Mouse (Mus musculus) lung, embryonic 14.5 days (tissue): ENCODE results near the gene Zfand4. TPM values are rescaled to one million over a fixed set of nuclear protein-coding genes. Genes with fewer than 3 reads are reported as not detected.

Experiments used
- ATAC-seq: fragments of 200-750 bp; cut with Nextera tagmentation; 2 replicates; pipeline ENCODE4 v1.8.0; 2017; ENCODE audit warnings: mild to moderate bottlenecking, moderate TSS enrichment, moderate library complexity; ENCODE audit not compliant: insufficient read depth
- DNase-seq: peaks from one replicate; pipeline ENCODE4 v3.0.0-alpha.2; 2015
- H3K27ac ChIP-seq: fragments of 300-500 bp; sonication (generic); 2 replicates; pipeline ENCODE4 v1.5.1; 2014; ENCODE audit warnings: low read depth, mild to moderate bottlenecking, moderate library complexity
- H3K27me3 ChIP-seq: fragments of 300-500 bp; sonication (generic); 2 replicates; pipeline ENCODE4 v1.6.1; 2014; ENCODE audit warnings: low read length, control low read depth; ENCODE audit not compliant: insufficient read depth
- H3K36me3 ChIP-seq: fragments of 300-500 bp; sonication (generic); 2 replicates; pipeline ENCODE4 v1.6.1; 2014; ENCODE audit warnings: control low read depth; ENCODE audit not compliant: insufficient read depth
- H3K4me1 ChIP-seq: fragments of 300-500 bp; sonication (generic); 2 replicates; pipeline ENCODE4 v1.6.1; 2014; ENCODE audit warnings: antibody characterized with exemption, control low read depth; ENCODE audit not compliant: insufficient read depth
- H3K4me2 ChIP-seq: fragments of 300-500 bp; sonication (generic); 2 replicates; pipeline ENCODE4 v1.6.1; 2014; ENCODE audit warnings: mild to moderate bottlenecking
- H3K4me3 ChIP-seq: fragments of 300-500 bp; sonication (generic); 2 replicates; pipeline ENCODE4 v1.5.1; 2014; ENCODE audit warnings: low read depth, low read length
- H3K9ac ChIP-seq: fragments of 300-500 bp; sonication (generic); 2 replicates; pipeline ENCODE4 v1.6.1; 2014
- H3K9me3 ChIP-seq: fragments of 300-500 bp; sonication (generic); 2 replicates; pipeline ENCODE4 v1.6.1; 2016; ENCODE audit warnings: low read depth, low read length, control low read depth
- CTCF ChIP-seq: IDR thresholded peaks from 2 replicates; pipeline ENCODE4 v1.5.1; 2016; ENCODE audit warnings: antibody characterized with exemption, low read depth
- WGBS: fragments of 180-500 bp; shearing (Covaris S2); extraction: QIAGEN DNeasy Blood & Tissue Kit; methylation state at CpG from one replicate; pipeline ENCODE4 v1.1.7; 2014; 5-methylcytosine and 5-hydroxymethylcytosine counted together
- polyA plus RNA-seq: library from polyadenylated mRNA; unstranded; fragments of >200 nt; fragmentation: Nextera tagmentation; extraction: Ambion mirVana; gene quantifications from 2 replicates; pipeline ENCODE4 v1.2.1, GENCODE M21; 2014

Zfand4 gene
- polyA plus RNA-seq, 1 experiment from 2014 or later: 6.9 TPM

- no peak for TF ChIP-seq CTCF
- no peak overlapping the region for H3K9ac ChIP-seq
- H3K36me3 ChIP-seq: no peaks in the 10 kb centered on the region
- WGBS: 74% methylated on average over 4 of the region's 4 CpGs
- no peaks in the 10 kb centered on the region for H3K9me3 ChIP-seq
- ATAC-seq (no peak), DNase-seq (no peak)
- no peak overlapping the region for H3K4me2 ChIP-seq
- H3K4me3 ChIP-seq: no peak overlapping the region
- no peak overlapping the region for H3K27ac ChIP-seq
- no peaks in the 10 kb centered on the region for H3K4me1 ChIP-seq
- H3K27me3 ChIP-seq: no peaks in the 10 kb centered on the region
Observed at GRCm38 (mm10) chr6:116356948-116357325, 92.9 kb downstream of the Zfand4 start.

- no peaks in the 10 kb centered on the region for H3K27me3 ChIP-seq
- TF ChIP-seq CTCF: no peak
- H3K9me3 ChIP-seq: no peaks in the 10 kb centered on the region
- H3K27ac ChIP-seq: no peak overlapping the region
- no peak overlapping the region for H3K4me3 ChIP-seq
- H3K9ac ChIP-seq: no peak overlapping the region
- WGBS: 64% methylated on average over 8 of the region's 8 CpGs
- H3K36me3 ChIP-seq: no peaks in the 10 kb centered on the region
- ATAC-seq (no peak), DNase-seq (no peak)
- H3K4me1 ChIP-seq: no peaks in the 10 kb centered on the region
- H3K4me2 ChIP-seq: no peak overlapping the region
Observed at GRCm38 (mm10) chr6:116358056-116358455, 94.0 kb downstream of the Zfand4 start.

- DNase-seq (no peak), ATAC-seq (no peak)
- 84% methylated on average over 3 of the region's 3 CpGs for WGBS
- Histone ChIP-seq H3K27ac (no peak overlapping the region), H3K36me3 (no peaks in the 10 kb centered on the region), H3K9me3 (no peaks in the 10 kb centered on the region), H3K9ac (no peak overlapping the region), H3K27me3 (no peaks in the 10 kb centered on the region), H3K4me3 (no peak overlapping the region), H3K4me1 (no peaks in the 10 kb centered on the region), H3K4me2 (no peak overlapping the region)
- no peak for TF ChIP-seq CTCF
Observed at GRCm38 (mm10) chr6:116359256-116359655, 95.2 kb downstream of the Zfand4 start.

- no peak overlapping the region for H3K4me3 ChIP-seq
- no peaks in the 10 kb centered on the region for H3K9me3 ChIP-seq
- 65% methylated on average over 3 of the region's 3 CpGs for WGBS
- ATAC-seq (no peak), DNase-seq (no peak)
- no peak overlapping the region for H3K9ac ChIP-seq
- TF ChIP-seq CTCF: no peak
- H3K36me3 ChIP-seq: no peaks in the 10 kb centered on the region
- no peaks in the 10 kb centered on the region for H3K27me3 ChIP-seq
- H3K4me2 ChIP-seq: no peak overlapping the region
- no peaks in the 10 kb centered on the region for H3K4me1 ChIP-seq
- no peak overlapping the region for H3K27ac ChIP-seq
Observed at GRCm38 (mm10) chr6:116361463-116361862, 97.4 kb downstream of the Zfand4 start.

- ATAC-seq: no peak
Observed at GRCm38 (mm10) chr6:116361993-116362392, 98.0 kb downstream of the Zfand4 start.

GRCm38 (mm10) chr6:116367971-116368370 is 103.9 kb downstream of the Zfand4 start:
- Histone ChIP-seq H3K4me1 (no peaks in the 10 kb centered on the region), H3K9ac (no peak overlapping the region), H3K4me2 (no peak overlapping the region), H3K36me3 (no peaks in the 10 kb centered on the region), H3K4me3 (no peak overlapping the region), H3K27ac (no peak overlapping the region), H3K27me3 (no peaks in the 10 kb centered on the region), H3K9me3 (no peaks in the 10 kb centered on the region)
- TF ChIP-seq CTCF: no peak
- no peak for DNase-seq
- WGBS: 72% methylated on average over 11 of the region's 11 CpGs
- ATAC-seq: no peak

More at GRCm38 (mm10) chr6:116361993-116362392, 98.0 kb downstream of the Zfand4 start:
- DNase-seq: no peak
- Histone ChIP-seq H3K36me3 (no peaks in the 10 kb centered on the region), H3K27ac (no peak overlapping the region), H3K9ac (no peak overlapping the region), H3K27me3 (no peaks in the 10 kb centered on the region), H3K4me1 (no peaks in the 10 kb centered on the region), H3K9me3 (no peaks in the 10 kb centered on the region), H3K4me3 (no peak overlapping the region), H3K4me2 (no peak overlapping the region)
- WGBS: 72% methylated on average over 4 of the region's 4 CpGs
- TF ChIP-seq CTCF: no peak

- H3K9me3 ChIP-seq: no peaks in the 10 kb centered on the region
- no peak overlapping the region for H3K9ac ChIP-seq
- no peak for ATAC-seq
- H3K4me1 ChIP-seq: no peaks in the 10 kb centered on the region
- no peak for DNase-seq
- no peaks in the 10 kb centered on the region for H3K27me3 ChIP-seq
- TF ChIP-seq CTCF: no peak
- no peak overlapping the region for H3K4me3 ChIP-seq
- no peak overlapping the region for H3K27ac ChIP-seq
- no peaks in the 10 kb centered on the region for H3K36me3 ChIP-seq
- no peak overlapping the region for H3K4me2 ChIP-seq
- 91% methylated on average over 1 of the region's 1 CpGs for WGBS
Observed at GRCm38 (mm10) chr6:116369811-116370210, 105.8 kb downstream of the Zfand4 start.
